Mouse (Mus musculus) kidney, embryonic 15.5 days (tissue): ENCODE measurements around the gene Mcoln3. TPM values are rescaled to one million over a fixed set of nuclear protein-coding genes. Genes with fewer than 3 reads are reported as not detected.

ENCODE experiments used
- ATAC-seq: fragments of 200-750 bp; cut with Nextera tagmentation; replicated peaks from 2 replicates; pipeline ENCODE4 v1.8.0; 2017; ENCODE audit warnings: moderate TSS enrichment; ENCODE audit not compliant: low FRiP score
- H3K27ac ChIP-seq: fragments of 300-500 bp; sonication (generic); 2 replicates; pipeline ENCODE4 v1.5.1; 2015; ENCODE audit warnings: mild to moderate bottlenecking, inconsistent platforms
- H3K27me3 ChIP-seq: fragments of 300-500 bp; sonication (generic); 2 replicates; pipeline ENCODE4 v1.6.1; 2015; ENCODE audit warnings: inconsistent platforms
- H3K36me3 ChIP-seq: fragments of 300-500 bp; sonication (generic); 2 replicates; pipeline ENCODE4 v1.6.1; 2015; ENCODE audit warnings: inconsistent platforms
- H3K4me1 ChIP-seq: fragments of 300-500 bp; sonication (generic); 2 replicates; pipeline ENCODE4 v1.6.1; 2015; ENCODE audit warnings: inconsistent platforms
- H3K4me2 ChIP-seq: fragments of 300-500 bp; sonication (generic); 2 replicates; pipeline ENCODE4 v1.6.1; 2015; ENCODE audit warnings: moderate library complexity, mild to moderate bottlenecking, inconsistent platforms
- H3K4me3 ChIP-seq: fragments of 300-500 bp; sonication (generic); replicated peaks from 2 replicates; pipeline ENCODE4 v1.5.1; 2015; ENCODE audit warnings: mild to moderate bottlenecking, inconsistent platforms
- H3K9ac ChIP-seq: fragments of 300-500 bp; sonication (generic); 2 replicates; pipeline ENCODE4 v1.6.1; 2015; ENCODE audit warnings: mild to moderate bottlenecking, inconsistent platforms
- H3K9me3 ChIP-seq: fragments of 300-500 bp; sonication (generic); replicated peaks from 2 replicates; pipeline ENCODE4 v1.6.1; 2016; ENCODE audit warnings: inconsistent platforms
- WGBS: fragments of 180-500 bp; shearing (Covaris S2); methylation state at CpG from one replicate; pipeline ENCODE4 v1.1.7; 2015; ENCODE audit warnings: mixed read lengths; 5-methylcytosine and 5-hydroxymethylcytosine counted together
- polyA plus RNA-seq: library from polyadenylated mRNA; unstranded; fragments of >200 nt; fragmentation: Nextera tagmentation; extraction: Ambion mirVana; gene quantifications from 2 replicates; pipeline ENCODE4 v1.2.1, GENCODE M21; 2015

Mcoln3 gene
- polyA plus RNA-seq, 1 experiment from 2014 or later: 14.0 TPM

- no peaks in the 10 kb centered on the region for H3K9me3 ChIP-seq
- no peak overlapping the region for H3K4me3 ChIP-seq
- H3K27me3 ChIP-seq: peaks cover 14% of the 10 kb centered on the region
- no peak overlapping the region for H3K4me2 ChIP-seq
- H3K4me1 ChIP-seq: peaks cover 23% of the 10 kb centered on the region
- no peak overlapping the region for H3K9ac ChIP-seq
- WGBS: 88% methylated on average over 2 of the region's 2 CpGs
- H3K36me3 ChIP-seq: no peaks in the 10 kb centered on the region
- no peak for ATAC-seq
- H3K27ac ChIP-seq: no peak overlapping the region
Measured at GRCm38 (mm10) chr3:146152913-146153312, 35.7 kb downstream of the Mcoln3 start.

- Histone ChIP-seq H3K4me3 (no peak overlapping the region), H3K36me3 (no peaks in the 10 kb centered on the region), H3K9ac (no peak overlapping the region), H3K4me2 (no peak overlapping the region), H3K27me3 (peaks cover 13% of the 10 kb centered on the region), H3K27ac (no peak overlapping the region), H3K9me3 (no peaks in the 10 kb centered on the region), H3K4me1 (peaks cover 22% of the 10 kb centered on the region)
- no peak for ATAC-seq
- WGBS: 26% methylated on average over 12 of the region's 12 CpGs
Measured at GRCm38 (mm10) chr3:146153862-146154611, 36.8 kb downstream of the Mcoln3 start.

DNA sequence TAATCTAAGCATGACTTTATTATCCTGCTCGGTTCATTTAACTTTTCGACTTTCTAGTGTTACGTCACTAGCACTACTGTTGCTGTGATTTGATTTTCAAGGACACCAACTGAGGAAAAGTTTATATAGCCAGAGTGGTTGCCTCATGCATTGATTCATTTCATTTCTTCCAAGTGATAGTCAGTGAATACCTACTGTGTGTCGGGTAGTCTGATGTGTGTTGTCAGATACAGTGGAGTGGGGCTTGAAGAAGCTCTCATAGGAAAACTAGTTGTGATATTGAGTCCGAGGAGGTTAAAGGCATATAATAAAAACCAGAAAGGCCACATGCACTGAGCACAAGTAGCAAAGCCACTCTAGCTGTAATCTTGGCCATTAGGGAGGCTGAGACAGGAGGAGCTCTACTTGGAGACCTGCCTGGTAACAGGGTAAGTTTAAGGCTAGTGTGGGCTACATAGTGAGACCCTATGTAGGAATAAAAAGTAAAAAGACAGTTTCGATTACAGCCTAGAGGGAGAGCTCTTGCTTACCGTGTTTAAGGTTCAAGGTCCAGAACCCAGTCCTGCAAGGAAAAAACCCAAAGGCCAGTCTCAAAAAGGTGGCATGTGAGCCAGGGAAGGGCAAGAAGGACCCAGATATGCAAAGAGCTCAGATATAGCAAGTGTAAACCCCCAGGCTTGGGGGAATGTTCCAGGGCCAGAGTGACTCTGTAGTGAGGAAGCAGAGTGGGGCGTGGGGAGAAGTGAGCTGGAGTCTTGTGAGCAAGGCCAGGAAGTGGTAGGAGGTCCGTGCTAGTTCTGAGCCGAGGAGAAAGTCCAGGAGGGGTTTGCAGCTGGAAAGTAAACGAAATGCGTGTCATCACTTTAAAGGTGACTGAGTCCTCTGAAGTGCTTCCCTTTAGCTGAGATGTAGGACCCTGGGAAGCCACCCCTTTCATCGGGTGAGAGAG lies 38.7 kb downstream of the Mcoln3 start:
- Histone ChIP-seq H3K27me3 (peaks cover 8% of the 10 kb centered on the region), H3K9ac (no peak overlapping the region), H3K4me2 (no peak overlapping the region), H3K27ac (no peak overlapping the region), H3K4me3 (no peak overlapping the region), H3K9me3 (no peaks in the 10 kb centered on the region), H3K4me1 (peaks cover 3% of the 10 kb centered on the region; the same call in 1 of the 2 replicates), H3K36me3 (no peaks in the 10 kb centered on the region)
- WGBS: 75% methylated on average over 13 of the region's 13 CpGs
- ATAC-seq: no peak

DNA sequence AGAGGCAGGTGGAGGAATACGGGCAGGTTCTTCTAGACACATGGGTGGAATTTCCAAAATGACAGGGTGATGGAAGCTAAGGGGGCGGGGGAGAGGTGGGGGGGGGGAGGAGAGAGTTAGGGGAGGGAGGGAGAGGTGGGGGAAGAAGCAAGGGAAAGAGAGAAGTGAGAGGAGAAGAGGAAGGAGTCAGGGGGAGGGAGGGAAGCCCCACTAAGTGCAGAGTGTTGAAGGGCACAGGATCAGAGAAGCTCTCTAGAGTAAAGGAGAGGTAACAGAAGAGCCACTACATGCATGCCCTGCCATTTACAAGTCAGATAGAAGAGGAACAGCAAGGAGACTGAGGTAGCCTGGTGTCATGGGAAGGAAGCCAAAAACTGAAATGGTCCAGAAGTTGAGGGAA lies 39.6 kb downstream of the Mcoln3 start:
- Histone ChIP-seq H3K9me3 (no peaks in the 10 kb centered on the region), H3K9ac (no peak overlapping the region), H3K36me3 (no peaks in the 10 kb centered on the region), H3K4me2 (no peak overlapping the region), H3K27ac (no peak overlapping the region), H3K27me3 (peaks cover 2% of the 10 kb centered on the region), H3K4me3 (no peak overlapping the region), H3K4me1 (0 out of 2 replicates have a peak, but pooled peaks cover 3% of the 10 kb centered on the region)
- 70% methylated on average over 2 of the region's 2 CpGs for WGBS
- ATAC-seq: no peak

DNA sequence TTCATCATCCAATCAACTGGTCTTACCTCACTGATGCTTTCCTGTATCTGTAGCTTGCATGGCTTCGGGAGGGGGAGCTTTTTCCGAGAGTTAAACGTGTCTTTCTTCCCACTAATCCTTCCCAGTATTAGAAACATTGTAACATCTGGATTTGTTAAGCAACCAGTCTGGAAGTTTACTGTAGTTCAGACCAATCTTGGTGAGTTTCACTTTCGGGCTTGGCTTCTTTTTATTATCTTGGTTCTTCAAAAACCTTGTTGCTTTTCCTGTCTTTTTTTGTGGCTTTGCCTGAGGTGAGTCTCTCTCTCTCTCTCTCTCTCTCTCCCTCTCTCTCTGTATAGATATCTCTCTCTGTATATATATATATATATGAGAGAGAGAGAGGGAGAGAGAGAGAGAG lies 40.8 kb downstream of the Mcoln3 start:
- ATAC-seq: no peak
- Histone ChIP-seq H3K9ac (no peak overlapping the region), H3K27me3 (no peaks in the 10 kb centered on the region; the same call in 1 of the 2 replicates), H3K4me1 (0 out of 2 replicates have a peak, but pooled peaks cover 3% of the 10 kb centered on the region), H3K36me3 (no peaks in the 10 kb centered on the region), H3K9me3 (no peaks in the 10 kb centered on the region), H3K4me2 (no peak overlapping the region), H3K27ac (no peak overlapping the region), H3K4me3 (no peak overlapping the region)
- WGBS: 81% methylated on average over 4 of the region's 4 CpGs

GRCm38 (mm10) chr3:146159360-146159759 lies 42.1 kb downstream of the Mcoln3 start:
- Histone ChIP-seq H3K4me3 (no peak overlapping the region), H3K4me2 (no peak overlapping the region), H3K9ac (no peak overlapping the region), H3K27me3 (no peaks in the 10 kb centered on the region), H3K9me3 (no peaks in the 10 kb centered on the region), H3K27ac (no peak overlapping the region), H3K36me3 (no peaks in the 10 kb centered on the region), H3K4me1 (no peaks in the 10 kb centered on the region)
- ATAC-seq: no peak
- 86% methylated on average over 2 of the region's 2 CpGs for WGBS

- H3K36me3 ChIP-seq: no peaks in the 10 kb centered on the region
- ATAC-seq: no peak
- no peak overlapping the region for H3K4me2 ChIP-seq
Measured at GRCm38 (mm10) chr3:146162197-146162596, 44.9 kb downstream of the Mcoln3 start.

GRCm38 (mm10) chr3:146169356-146169755 lies 52.1 kb downstream of the Mcoln3 start:
- WGBS: 87% methylated on average over 4 of the region's 4 CpGs
- H3K36me3 ChIP-seq: no peaks in the 10 kb centered on the region
- H3K4me3 ChIP-seq: no peak overlapping the region
- H3K9me3 ChIP-seq: no peaks in the 10 kb centered on the region; the same call in 1 of the 2 replicates
- 0 out of 2 replicates have a peak, but pooled peaks cover 2% of the 10 kb centered on the region for H3K4me1 ChIP-seq
- no peak for ATAC-seq
- H3K27me3 ChIP-seq: no peaks in the 10 kb centered on the region
- no peak overlapping the region for H3K27ac ChIP-seq
- no peak overlapping the region for H3K4me2 ChIP-seq
- H3K9ac ChIP-seq: no peak overlapping the region

More at GRCm38 (mm10) chr3:146162197-146162596, 44.9 kb downstream of the Mcoln3 start:
- H3K4me1 ChIP-seq: 0 out of 2 replicates have a peak, but pooled peaks cover 2% of the 10 kb centered on the region
- H3K4me3 ChIP-seq: no peak overlapping the region
- 80% methylated on average over 4 of the region's 4 CpGs for WGBS
- no peaks in the 10 kb centered on the region for H3K27me3 ChIP-seq
- no peak overlapping the region for H3K9ac ChIP-seq
- H3K27ac ChIP-seq: no peak overlapping the region
- H3K9me3 ChIP-seq: no peaks in the 10 kb centered on the region

DNA sequence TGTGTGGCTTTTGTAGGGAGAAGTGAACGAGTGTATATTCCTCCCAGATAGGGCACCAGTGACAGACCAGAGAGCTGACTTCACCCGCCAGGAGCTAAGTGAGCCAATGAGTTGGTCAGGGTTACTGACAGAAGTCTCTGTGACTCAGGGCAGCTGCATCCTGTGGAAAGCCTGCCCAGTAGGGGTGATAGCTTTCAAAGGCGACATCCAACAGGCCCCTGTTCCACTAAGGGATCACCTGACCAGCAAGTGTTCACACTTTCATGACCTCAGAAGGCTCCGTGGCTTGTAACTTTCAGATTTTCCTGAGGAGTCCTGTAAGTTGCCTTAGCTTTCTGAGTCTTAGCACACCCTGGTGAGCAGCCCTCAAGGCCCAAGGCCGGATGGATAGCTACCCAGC lies 55.8 kb downstream of the Mcoln3 start:
- WGBS: 82% methylated on average over 5 of the region's 5 CpGs
- no peak overlapping the region for H3K9ac ChIP-seq

DNA sequence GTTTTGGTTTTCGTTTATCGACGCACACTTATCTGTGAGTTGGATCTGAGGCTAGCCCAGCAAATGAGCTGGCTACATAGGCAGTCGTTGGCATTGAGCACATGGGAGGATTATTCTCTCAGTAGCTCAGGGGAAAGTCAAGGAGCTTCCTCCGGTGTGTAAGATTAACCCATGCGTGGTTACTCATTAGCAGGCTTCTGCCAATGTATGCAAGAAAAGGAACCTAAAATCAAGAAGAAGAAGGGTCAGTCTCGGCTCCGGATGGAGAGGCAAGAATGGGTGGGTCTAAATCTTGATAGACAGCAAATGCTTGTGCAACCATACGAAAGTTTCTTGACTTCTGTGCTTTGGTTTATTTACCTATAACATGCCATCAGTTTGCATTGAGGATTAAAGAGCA lies 57.0 kb downstream of the Mcoln3 start:
- no peaks in the 10 kb centered on the region for H3K36me3 ChIP-seq
- 0 out of 2 replicates have a peak, but pooled peaks have one; percentile 38 for ATAC-seq
- H3K27me3 ChIP-seq: no peaks in the 10 kb centered on the region
- H3K27ac ChIP-seq: no peak overlapping the region
- no peak overlapping the region for H3K9ac ChIP-seq
- H3K4me1 ChIP-seq: 0 out of 2 replicates have a peak, but pooled peaks cover 3% of the 10 kb centered on the region
- WGBS: 75% methylated on average over 9 of the region's 9 CpGs
- no peaks in the 10 kb centered on the region; the same call in 1 of the 2 replicates for H3K9me3 ChIP-seq
- no peak overlapping the region for H3K4me2 ChIP-seq
- H3K4me3 ChIP-seq: no peak overlapping the region

More for the DNA sequence above, 55.8 kb downstream of the Mcoln3 start:
- Histone ChIP-seq H3K4me2 (no peak overlapping the region), H3K27me3 (no peaks in the 10 kb centered on the region), H3K36me3 (no peaks in the 10 kb centered on the region), H3K9me3 (no peaks in the 10 kb centered on the region; the same call in 1 of the 2 replicates), H3K4me3 (no peak overlapping the region), H3K27ac (no peak overlapping the region), H3K4me1 (no peaks in the 10 kb centered on the region)
- ATAC-seq: no peak

DNA sequence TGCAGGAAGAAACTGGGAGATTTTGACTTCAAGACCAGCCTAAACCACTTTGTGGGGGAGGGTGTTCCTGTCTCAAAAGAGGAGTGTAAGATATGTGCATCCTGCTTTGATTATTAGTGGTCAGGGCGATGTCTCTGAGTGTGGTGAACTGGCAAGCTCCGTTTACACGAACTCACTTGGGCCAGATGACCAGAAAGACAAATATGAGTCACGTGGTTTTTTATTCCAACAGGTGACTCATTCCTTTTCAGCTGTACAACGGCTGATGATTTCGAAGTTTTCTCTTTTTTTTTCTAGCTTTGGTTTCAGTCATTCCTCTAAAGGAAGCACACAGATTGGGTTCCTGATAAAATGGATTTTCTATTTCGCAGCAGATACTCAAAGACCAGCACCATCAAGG lies 60.0 kb downstream of the Mcoln3 start:
- ATAC-seq: no peak
- Histone ChIP-seq H3K27me3 (no peaks in the 10 kb centered on the region), H3K36me3 (no peaks in the 10 kb centered on the region), H3K4me1 (0 out of 2 replicates have a peak, but pooled peaks cover 3% of the 10 kb centered on the region), H3K4me2 (peak overlapping the region; percentile 59), H3K9me3 (no peaks in the 10 kb centered on the region), H3K27ac (no peak overlapping the region), H3K4me3 (no peak overlapping the region), H3K9ac (no peak overlapping the region)
- WGBS: 76% methylated on average over 7 of the region's 7 CpGs
